Mouse (Mus musculus) MEL (cell line): ENCODE measurements at regions not wholly inside any gene's neighbourhood (a gene's known extent, or its start where the extent isn't known, plus 50 kb on each side); places are given as distances from the start of the nearest gene placed in this dataset.

Source experiments
- DNase-seq: peaks from one replicate; pipeline ENCODE4 v3.0.0; 2011; ENCODE audit warnings: low read depth, low spot score
- H3K27ac ChIP-seq: 2 replicates; pipeline ENCODE4 v1.5.1; 2012; ENCODE audit warnings: low read depth, mild to moderate bottlenecking, control low read depth, low read length, moderate library complexity; ENCODE audit not compliant: control insufficient read depth
- H3K27me3 ChIP-seq, 2 experiments: fragments of 150-350 bp in 1 of 2; sonication (generic) in 1 of 2; 2 replicates each; pipeline ENCODE4 v1.6.1; 2012; ENCODE audit warnings: low read length in 2 of 2, mild to moderate bottlenecking in 2 of 2, improper control_type of control experiment in 1 of 2, moderate library complexity in 1 of 2; ENCODE audit not compliant: insufficient read depth in 2 of 2, control insufficient read depth in 1 of 2
- H3K36me3 ChIP-seq, 2 experiments: 2 replicates each; pipeline ENCODE4 v1.6.1; 2012 to 2014; ENCODE audit warnings: low read length in 2 of 2, improper control_type of control experiment in 1 of 2, inconsistent platforms in 1 of 2, mild to moderate bottlenecking in 1 of 2; ENCODE audit not compliant: insufficient read depth in 2 of 2, control insufficient read depth in 1 of 2
- H3K4me1 ChIP-seq, 2 experiments: fragments of 150-350 bp in 1 of 2; sonication (generic) in 1 of 2; 2 replicates each; pipeline ENCODE4 v1.6.1; 2012; ENCODE audit warnings: low read length in 2 of 2, improper control_type of control experiment in 1 of 2, mild to moderate bottlenecking in 1 of 2; ENCODE audit not compliant: insufficient read depth in 2 of 2, control insufficient read depth in 1 of 2
- H3K4me3 ChIP-seq, 2 experiments: fragments of 150-350 bp in 1 of 2; sonication (generic) in 1 of 2; 2 replicates each; pipeline ENCODE4 v1.5.1; 2012; ENCODE audit warnings: low read depth in 2 of 2, low read length in 2 of 2, mild to moderate bottlenecking in 2 of 2, moderate library complexity in 2 of 2, control low read depth in 1 of 2, improper control_type of control experiment in 1 of 2; ENCODE audit not compliant: control insufficient read depth in 1 of 2, insufficient read depth in 1 of 2
- H3K79me2 ChIP-seq: 2 replicates; pipeline ENCODE4 v1.6.1; 2012; ENCODE audit warnings: mild to moderate bottlenecking, low read length, moderate library complexity; ENCODE audit not compliant: control insufficient read depth, poor library complexity, insufficient read depth
- H3K9ac ChIP-seq: 2 replicates; pipeline ENCODE4 v1.6.1; 2012; ENCODE audit warnings: low read depth, mild to moderate bottlenecking, control low read depth, low read length, moderate library complexity; ENCODE audit not compliant: control insufficient read depth, poor library complexity, severe bottlenecking
- H3K9me3 ChIP-seq: fragments of 150-350 bp; sonication (generic); replicated peaks from 2 replicates; pipeline ENCODE4 v1.6.1; 2012; ENCODE audit warnings: mild to moderate bottlenecking, low read length, improper control_type of control experiment, moderate library complexity; ENCODE audit not compliant: insufficient read depth
- CTCF ChIP-seq, 3 experiments: IDR thresholded peaks in 2 of 3; conservative IDR thresholded peaks in 1 of 3; 2 replicates each; pipeline ENCODE4 v1.5.1; 2011 to 2012; ENCODE audit warnings: low read length in 3 of 3, low read depth in 2 of 3, mild to moderate bottlenecking in 2 of 3, improper control_type of control experiment in 1 of 3, inconsistent platforms in 1 of 3, mixed read lengths in 1 of 3, moderate library complexity in 1 of 3; ENCODE audit not compliant: control insufficient read depth in 1 of 3, insufficient read depth in 1 of 3, poor library complexity in 1 of 3, severe bottlenecking in 1 of 3
- ELF1 ChIP-seq: IDR thresholded peaks from 2 replicates; pipeline ENCODE4 v1.6.1; 2014; ENCODE audit warnings: low read depth, mild to moderate bottlenecking, inconsistent platforms, low read length, improper control_type of control experiment, moderate library complexity
- GATA1 ChIP-seq: IDR thresholded peaks from 2 replicates; pipeline ENCODE4 v1.6.1; 2011; ENCODE audit warnings: low read depth, low read length, improper control_type of control experiment
- HCFC1 ChIP-seq: IDR thresholded peaks from 2 replicates; pipeline ENCODE4 v1.6.1; 2012; ENCODE audit warnings: low read depth, mild to moderate bottlenecking, inconsistent platforms, low read length, improper control_type of control experiment, moderate library complexity
- KAT2A ChIP-seq: conservative IDR thresholded peaks from 2 replicates; pipeline ENCODE4 v1.6.1; 2012; ENCODE audit warnings: low read depth, low read length, improper control_type of control experiment, inconsistent platforms
- MAX ChIP-seq: IDR thresholded peaks from 2 replicates; pipeline ENCODE4 v1.6.1; 2011; ENCODE audit warnings: low read length, improper control_type of control experiment
- MAZ ChIP-seq: IDR thresholded peaks from 2 replicates; pipeline ENCODE4 v1.6.1; 2012; ENCODE audit warnings: low read depth, mild to moderate bottlenecking, inconsistent platforms, low read length, improper control_type of control experiment
- MEF2A ChIP-seq: IDR thresholded peaks from 2 replicates; pipeline ENCODE4 v1.6.1; 2014; ENCODE audit warnings: low read depth, mild to moderate bottlenecking, inconsistent platforms, low read length, improper control_type of control experiment; ENCODE audit not compliant: poor library complexity, insufficient replicate concordance, severe bottlenecking; ENCODE audit errors: extremely low read depth
- NRF1 ChIP-seq: IDR thresholded peaks from 2 replicates; pipeline ENCODE4 v1.6.1; 2014; ENCODE audit warnings: low read depth, mild to moderate bottlenecking, inconsistent platforms, low read length, improper control_type of control experiment, moderate library complexity; ENCODE audit not compliant: poor library complexity, insufficient read depth, severe bottlenecking
- POLR2A ChIP-seq, 2 experiments: IDR thresholded peaks; 2 replicates each; pipeline ENCODE4 v1.6.1; 2011 to 2012; ENCODE audit warnings: low read length in 2 of 2, mild to moderate bottlenecking in 2 of 2, control low read depth in 1 of 2, improper control_type of control experiment in 1 of 2, low read depth in 1 of 2, moderate library complexity in 1 of 2; ENCODE audit not compliant: control insufficient read depth in 1 of 2, insufficient read depth in 1 of 2, poor library complexity in 1 of 2
- POLR2AphosphoS5 ChIP-seq: IDR thresholded peaks from 2 replicates; pipeline ENCODE4 v1.6.1; 2012; ENCODE audit warnings: low read depth, borderline replicate concordance, mild to moderate bottlenecking, inconsistent platforms, low read length, moderate library complexity, mixed read lengths
- SIN3A ChIP-seq: IDR thresholded peaks from 2 replicates; pipeline ENCODE4 v1.6.1; 2012; ENCODE audit warnings: low read length, improper control_type of control experiment, inconsistent platforms
- TAL1 ChIP-seq: IDR thresholded peaks from 2 replicates; pipeline ENCODE4 v1.6.1; 2012; ENCODE audit warnings: mild to moderate bottlenecking, inconsistent platforms, low read length, moderate library complexity, mixed read lengths
- TBP ChIP-seq: IDR thresholded peaks from 2 replicates; pipeline ENCODE4 v1.8.0; 2011; ENCODE audit warnings: low read depth, low read length, improper control_type of control experiment
- TCF12 ChIP-seq: IDR thresholded peaks from 2 replicates; pipeline ENCODE4 v1.6.1; 2014; ENCODE audit warnings: low read depth, mild to moderate bottlenecking, inconsistent platforms, low read length, improper control_type of control experiment, moderate library complexity
- UBTF ChIP-seq: IDR thresholded peaks from 2 replicates; pipeline ENCODE4 v1.6.1; 2012; ENCODE audit warnings: low read depth, mild to moderate bottlenecking, inconsistent platforms, low read length, improper control_type of control experiment, moderate library complexity, borderline replicate concordance; ENCODE audit not compliant: insufficient read depth
- ZC3H11A ChIP-seq: IDR thresholded peaks from 2 replicates; pipeline ENCODE4 v1.6.1; 2012; ENCODE audit warnings: low read depth, mild to moderate bottlenecking, inconsistent platforms, low read length, improper control_type of control experiment
- ZKSCAN1 ChIP-seq: IDR thresholded peaks from 2 replicates; pipeline ENCODE4 v1.6.1; 2012; ENCODE audit warnings: low read depth, mild to moderate bottlenecking, inconsistent platforms, low read length, improper control_type of control experiment, moderate library complexity
- ZMIZ1 ChIP-seq: IDR thresholded peaks from 2 replicates; pipeline ENCODE4 v1.6.1; 2012; ENCODE audit warnings: low read depth, mild to moderate bottlenecking, inconsistent platforms, low read length, improper control_type of control experiment, moderate library complexity

GRCm38 (mm10) chr10:103591985-103592384 is 224.4 kb downstream of the Slc6a15 start:
- H3K9ac ChIP-seq: no peak overlapping the region
- H3K36me3 ChIP-seq: no peaks in the 10 kb centered on the region
- H3K4me3 ChIP-seq: no peak overlapping the region
- no peak overlapping the region for H3K27ac ChIP-seq
- no peaks in the 10 kb centered on the region for H3K4me1 ChIP-seq
- no peak for DNase-seq
- H3K79me2 ChIP-seq: no peaks in the 10 kb centered on the region
- TF ChIP-seq HCFC1 (no peak), CTCF (IDR thresholded peaks at IDR 0.05 in 2 of 3, conservative IDR thresholded peaks at IDR 0.05 in 1 of 3; ENCODE audit: control insufficient read depth in 1 of 3, insufficient read depth in 1 of 3, low read depth in 2 of 3, low read length in 3 of 3, poor library complexity in 1 of 3, severe bottlenecking in 1 of 3) (no peak), SIN3A (no peak), TBP (no peak), TCF12 (no peak), MAX (no peak), MAZ (no peak), TAL1 (no peak), MEF2A (no peak), ZMIZ1 (no peak), ZC3H11A (no peak), GATA1 (no peak), POLR2AphosphoS5 (no peak), NRF1 (no peak), KAT2A (no peak), UBTF (no peak), ZKSCAN1 (no peak)
- H3K27me3 ChIP-seq: no peaks in the 10 kb centered on the region
- no peaks in the 10 kb centered on the region for H3K9me3 ChIP-seq

GRCm38 (mm10) chr10:103641162-103641561 is 273.6 kb downstream of the Slc6a15 start:
- DNase-seq: no peak
- Histone ChIP-seq H3K9me3 (no peaks in the 10 kb centered on the region), H3K4me3 (no peak overlapping the region), H3K4me1 (no peaks in the 10 kb centered on the region), H3K36me3 (no peaks in the 10 kb centered on the region), H3K27me3 (no peaks in the 10 kb centered on the region), H3K9ac (no peak overlapping the region), H3K27ac (no peak overlapping the region)
- TF ChIP-seq POLR2A (IDR thresholded peaks at IDR 0.05; ENCODE audit: control insufficient read depth in 1 of 2, insufficient read depth in 1 of 2, low read depth in 1 of 2, low read length in 2 of 2, poor library complexity in 1 of 2) (no peak), NRF1 (no peak), ELF1 (no peak)
- TF ChIP-seq, all 39 proteins: peak for 0
- no peaks in the 10 kb centered on the region for H3K79me2 ChIP-seq
